Mouse (Mus musculus) lung, postnatal 25 days (tissue): ENCODE measurements around the gene B3gnt6.

ENCODE experiments used
- DNase-seq: peaks from one replicate; pipeline ENCODE4 v3.0.0; 2022; ENCODE audit warnings: low spot score

B3gnt6 gene

GRCm38 (mm10) chr7:98148721-98149407 is 50.4 kb downstream of the B3gnt6 start:
- DNase-seq = no peak

DNA sequence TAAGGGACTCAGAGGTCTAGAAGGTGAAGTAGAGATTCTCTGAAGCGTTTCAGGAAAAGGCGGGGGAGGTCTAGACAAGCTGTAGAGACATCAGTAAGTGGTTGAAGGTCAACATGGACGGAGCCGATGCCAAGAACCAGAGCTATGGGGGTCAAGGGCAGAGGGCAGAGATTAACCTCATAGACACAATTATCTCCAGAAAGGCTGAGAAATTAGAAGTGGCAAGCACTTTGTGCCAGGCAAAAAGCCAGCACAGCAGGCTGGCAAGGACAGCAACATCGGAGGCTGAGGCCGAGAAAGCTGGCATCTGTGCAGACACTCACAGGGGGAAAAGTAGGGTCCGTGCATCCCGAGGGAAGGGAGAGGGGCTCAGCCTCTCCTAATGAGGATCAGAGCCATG is 51.5 kb downstream of the B3gnt6 start:
- no peak for DNase-seq

GRCm38 (mm10) chr7:98146447-98146845 is 52.8 kb downstream of the B3gnt6 start:
- DNase-seq = no peak

GRCm38 (mm10) chr7:98145842-98146446 is 53.3 kb downstream of the B3gnt6 start:
- no peak for DNase-seq

- no peak for DNase-seq
Observed at GRCm38 (mm10) chr7:98145402-98145801, 53.9 kb downstream of the B3gnt6 start, which contains the start of gene Omp. Gene Omp (minus strand): TSS chr7:98145502.

- no peak for DNase-seq
Observed at GRCm38 (mm10) chr7:98142648-98143047, 56.6 kb downstream of the B3gnt6 start.
